Mouse (Mus musculus) forebrain, embryonic 16.5 days (tissue): ENCODE data around the gene Susd1. TPM values are rescaled to one million over a fixed set of nuclear protein-coding genes. Genes with fewer than 3 reads are reported as not detected.

Experiments
- ATAC-seq: fragments of 200-750 bp; cut with Nextera tagmentation; 2 replicates; pipeline ENCODE4 v1.8.0; 2017; ENCODE audit warnings: mild to moderate bottlenecking, moderate library complexity
- H3K27ac ChIP-seq: fragments of 300-500 bp; sonication (generic); 2 replicates; pipeline ENCODE4 v1.5.1; 2014; ENCODE audit warnings: low read length, control low read depth
- H3K27me3 ChIP-seq: fragments of 300-500 bp; sonication (generic); replicated peaks from 2 replicates; pipeline ENCODE4 v1.6.1; 2014; ENCODE audit warnings: low read length; ENCODE audit not compliant: control insufficient read depth, insufficient read depth
- H3K36me3 ChIP-seq: fragments of 300-500 bp; sonication (generic); 2 replicates; pipeline ENCODE4 v1.6.1; 2014; ENCODE audit not compliant: control insufficient read depth, insufficient read depth
- H3K4me1 ChIP-seq: fragments of 300-500 bp; sonication (generic); replicated peaks from 2 replicates; pipeline ENCODE4 v1.6.1; 2014; ENCODE audit warnings: low read length; ENCODE audit not compliant: control insufficient read depth, insufficient read depth
- H3K4me2 ChIP-seq: fragments of 300-500 bp; sonication (generic); 2 replicates; pipeline ENCODE4 v1.6.1; 2014; ENCODE audit warnings: mild to moderate bottlenecking, low read length, control low read depth
- H3K4me3 ChIP-seq: fragments of 300-500 bp; sonication (generic); replicated peaks from 2 replicates; pipeline ENCODE4 v1.5.1; 2014; ENCODE audit warnings: mild to moderate bottlenecking, low read length, control low read depth
- H3K9ac ChIP-seq: fragments of 300-500 bp; sonication (generic); replicated peaks from 2 replicates; pipeline ENCODE4 v1.6.1; 2014; ENCODE audit warnings: low read depth, low read length, control low read depth
- H3K9me3 ChIP-seq: fragments of 300-500 bp; sonication (generic); 2 replicates; pipeline ENCODE4 v1.6.1; 2016; ENCODE audit warnings: low read length; ENCODE audit not compliant: control insufficient read depth
- WGBS: fragments of 180-500 bp; shearing (Covaris S2); extraction: QIAGEN DNeasy Blood & Tissue Kit; methylation state at CpG from one replicate; pipeline ENCODE4 v1.1.7; 2014; 5-methylcytosine and 5-hydroxymethylcytosine counted together
- polyA plus RNA-seq: library from polyadenylated mRNA; unstranded; fragments of >200 nt; fragmentation: Nextera tagmentation; extraction: Ambion mirVana; gene quantifications from 2 replicates; pipeline ENCODE4 v1.2.1, GENCODE M21; 2015

The Susd1 gene
- polyA plus RNA-seq, 1 experiment from 2014 or later, result 1.8 TPM

DNA sequence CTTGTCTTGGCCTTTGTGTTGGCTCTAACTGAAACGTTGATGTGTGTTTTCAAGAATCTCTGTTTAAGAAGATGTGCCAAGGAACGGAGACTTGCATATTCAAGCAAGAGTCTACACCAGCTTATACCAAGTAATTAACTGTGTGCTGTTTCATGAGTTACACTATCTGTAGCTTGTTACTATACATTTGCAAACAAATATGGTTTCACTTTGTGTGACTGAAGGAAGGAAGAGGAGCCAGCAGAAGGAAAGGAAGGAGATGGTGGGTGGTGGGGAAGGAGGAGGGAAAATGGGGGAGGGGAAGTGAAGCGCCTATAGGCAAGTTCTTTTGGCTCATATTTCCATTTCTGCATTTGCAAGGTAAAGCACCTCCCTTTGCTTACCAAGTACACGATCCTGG, 58.0 kb downstream of the Susd1 start:
- peak; percentile 57 for ATAC-seq
- 62% methylated on average over 4 of the region's 4 CpGs for WGBS
- peaks cover 26% of the 10 kb centered on the region for H3K4me1 ChIP-seq
- H3K9me3 ChIP-seq, result no peaks in the 10 kb centered on the region
- H3K36me3 ChIP-seq, result no peaks in the 10 kb centered on the region
- no peak overlapping the region for H3K9ac ChIP-seq
- no peak overlapping the region for H3K27ac ChIP-seq
- H3K4me3 ChIP-seq, result no peak overlapping the region
- H3K27me3 ChIP-seq, result no peaks in the 10 kb centered on the region
- H3K4me2 ChIP-seq, result no peak overlapping the region

DNA sequence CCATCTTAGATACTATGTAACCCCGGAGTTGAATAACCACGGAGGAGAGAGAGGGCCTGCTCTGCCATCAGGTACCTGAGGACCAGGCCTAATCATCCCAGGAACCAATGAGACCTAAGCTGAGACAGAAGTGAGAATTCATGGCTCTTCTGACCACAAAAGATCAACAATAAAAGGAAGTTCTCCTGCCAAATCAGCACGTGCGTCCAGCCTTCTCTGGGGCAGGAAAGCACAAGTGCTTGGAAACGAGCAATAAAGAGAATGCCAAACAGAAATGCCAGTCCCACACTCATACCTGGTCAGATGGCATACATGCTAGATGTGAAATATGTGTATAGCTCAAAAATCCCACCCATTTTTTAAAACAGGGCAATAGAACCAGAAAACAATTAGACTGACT, 58.6 kb downstream of the Susd1 start:
- no peak overlapping the region for H3K4me2 ChIP-seq
- H3K9me3 ChIP-seq, result no peaks in the 10 kb centered on the region
- 77% methylated on average over 5 of the region's 5 CpGs for WGBS
- H3K36me3 ChIP-seq, result no peaks in the 10 kb centered on the region
- no peak overlapping the region for H3K9ac ChIP-seq
- H3K27ac ChIP-seq, result no peak overlapping the region
- H3K27me3 ChIP-seq, result no peaks in the 10 kb centered on the region
- peaks cover 26% of the 10 kb centered on the region for H3K4me1 ChIP-seq
- ATAC-seq, result no peak
- H3K4me3 ChIP-seq, result no peak overlapping the region

DNA sequence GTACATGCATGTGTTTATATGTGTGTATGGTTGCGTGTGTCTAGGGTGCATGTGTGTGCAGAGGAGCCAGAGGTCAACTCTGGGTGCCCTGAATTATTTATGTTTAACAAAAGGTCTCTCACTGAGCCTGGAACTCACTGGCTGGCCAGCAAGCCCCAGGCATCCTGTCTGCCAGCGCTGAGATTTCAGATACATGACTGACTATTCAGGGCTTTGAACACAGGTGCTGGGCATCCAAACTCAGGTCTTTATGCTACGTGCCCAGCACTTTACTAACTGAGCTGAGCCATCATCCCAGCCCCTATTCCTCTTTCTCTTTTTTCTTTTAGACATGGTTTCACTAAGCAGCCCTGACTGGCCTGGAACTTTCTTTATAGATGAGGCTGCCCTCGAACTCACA, 59.8 kb downstream of the Susd1 start:
- no peak for ATAC-seq
- H3K9me3 ChIP-seq, result no peaks in the 10 kb centered on the region
- WGBS, result 88% methylated on average over 4 of the region's 4 CpGs
- no peaks in the 10 kb centered on the region for H3K36me3 ChIP-seq
- no peaks in the 10 kb centered on the region; the same call in 1 of the 2 replicates for H3K27me3 ChIP-seq
- peaks cover 17% of the 10 kb centered on the region for H3K4me1 ChIP-seq
- no peak overlapping the region for H3K4me2 ChIP-seq
- no peak overlapping the region for H3K9ac ChIP-seq
- H3K4me3 ChIP-seq, result no peak overlapping the region
- no peak overlapping the region for H3K27ac ChIP-seq

- ATAC-seq, result no peak
- no peaks in the 10 kb centered on the region for H3K4me1 ChIP-seq
Measured at GRCm38 (mm10) chr4:59374271-59374938, 64.0 kb downstream of the Susd1 start.

GRCm38 (mm10) chr4:59372546-59373157, 65.8 kb downstream of the Susd1 start:
- Histone ChIP-seq H3K36me3 (no peaks in the 10 kb centered on the region), H3K4me2 (no peak overlapping the region), H3K9ac (no peak overlapping the region), H3K27ac (no peak overlapping the region), H3K27me3 (no peaks in the 10 kb centered on the region; the same call in 1 of the 2 replicates), H3K4me3 (no peak overlapping the region), H3K9me3 (peaks cover 4% of the 10 kb centered on the region), H3K4me1 (no peaks in the 10 kb centered on the region)
- no peak for ATAC-seq
- WGBS, result 58% methylated on average over 5 of the region's 5 CpGs

More at GRCm38 (mm10) chr4:59374271-59374938, 64.0 kb downstream of the Susd1 start:
- WGBS, result 44% methylated on average over 10 of the region's 10 CpGs
- no peak overlapping the region for H3K27ac ChIP-seq
- H3K27me3 ChIP-seq, result no peaks in the 10 kb centered on the region; the same call in 1 of the 2 replicates
- no peaks in the 10 kb centered on the region for H3K36me3 ChIP-seq
- H3K9ac ChIP-seq, result no peak overlapping the region
- no peak overlapping the region for H3K4me2 ChIP-seq
- H3K9me3 ChIP-seq, result peaks cover 4% of the 10 kb centered on the region
- no peak overlapping the region for H3K4me3 ChIP-seq

DNA sequence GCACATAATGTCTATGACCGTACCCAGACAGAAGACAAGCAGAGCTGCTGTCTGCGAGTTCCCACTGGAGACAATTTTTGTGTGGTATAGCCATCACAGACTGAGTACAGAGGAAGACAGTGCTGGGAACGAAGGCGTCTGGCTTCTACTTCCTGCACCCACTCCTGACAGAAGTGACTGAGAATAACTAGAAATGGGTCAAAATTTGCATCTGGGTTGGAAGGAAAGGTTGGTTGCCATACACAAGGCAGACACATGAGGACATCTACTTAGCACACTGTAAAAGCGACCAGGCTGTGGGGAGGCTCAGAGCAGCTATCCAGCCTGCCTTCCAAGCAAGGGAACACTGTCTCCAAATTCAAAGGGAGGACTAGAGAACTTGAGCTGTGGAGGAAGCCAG, 66.5 kb downstream of the Susd1 start:
- H3K4me3 ChIP-seq, result no peak overlapping the region
- no peaks in the 10 kb centered on the region for H3K4me1 ChIP-seq
- WGBS, result 92% methylated on average over 5 of the region's 5 CpGs
- H3K9ac ChIP-seq, result no peak overlapping the region
- no peaks in the 10 kb centered on the region for H3K36me3 ChIP-seq
- no peaks in the 10 kb centered on the region; the same call in 1 of the 2 replicates for H3K27me3 ChIP-seq
- peaks cover 4% of the 10 kb centered on the region for H3K9me3 ChIP-seq
- no peak overlapping the region for H3K27ac ChIP-seq
- ATAC-seq, result no peak
- H3K4me2 ChIP-seq, result no peak overlapping the region

GRCm38 (mm10) chr4:59369941-59370340, 68.5 kb downstream of the Susd1 start:
- Histone ChIP-seq H3K27me3 (no peaks in the 10 kb centered on the region; the same call in 1 of the 2 replicates), H3K4me1 (no peaks in the 10 kb centered on the region), H3K36me3 (no peaks in the 10 kb centered on the region), H3K9me3 (peaks cover 4% of the 10 kb centered on the region), H3K9ac (no peak overlapping the region), H3K4me3 (no peak overlapping the region), H3K27ac (no peak overlapping the region), H3K4me2 (no peak overlapping the region)
- no peak for ATAC-seq
- WGBS, result 78% methylated on average over 2 of the region's 2 CpGs

DNA sequence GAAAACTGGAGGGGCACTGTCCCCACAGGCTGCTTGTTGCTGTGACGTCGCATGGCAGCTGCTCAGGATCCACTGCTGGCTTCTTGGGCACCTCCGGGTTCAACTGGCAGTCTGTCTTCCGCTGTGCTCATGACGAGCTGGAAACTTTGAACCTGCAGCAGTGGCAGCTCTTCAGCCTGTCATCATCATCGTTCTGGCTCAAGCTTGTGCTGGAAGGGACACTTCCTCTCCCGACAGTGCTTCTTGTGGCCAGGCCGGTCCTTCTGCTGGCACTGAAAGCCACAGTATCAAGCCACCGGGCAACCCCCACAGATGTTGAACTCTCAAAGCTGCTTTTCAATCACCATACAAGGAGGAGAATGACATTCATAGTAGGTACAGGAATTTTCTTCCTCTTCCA, 70.3 kb downstream of the Susd1 start:
- Histone ChIP-seq H3K36me3 (no peaks in the 10 kb centered on the region), H3K4me1 (no peaks in the 10 kb centered on the region), H3K9me3 (peaks cover 4% of the 10 kb centered on the region), H3K27me3 (no peaks in the 10 kb centered on the region), H3K9ac (no peak overlapping the region), H3K4me2 (no peak overlapping the region), H3K4me3 (no peak overlapping the region), H3K27ac (no peak overlapping the region)
- ATAC-seq, result no peak
- WGBS, result 90% methylated on average over 9 of the region's 9 CpGs

DNA sequence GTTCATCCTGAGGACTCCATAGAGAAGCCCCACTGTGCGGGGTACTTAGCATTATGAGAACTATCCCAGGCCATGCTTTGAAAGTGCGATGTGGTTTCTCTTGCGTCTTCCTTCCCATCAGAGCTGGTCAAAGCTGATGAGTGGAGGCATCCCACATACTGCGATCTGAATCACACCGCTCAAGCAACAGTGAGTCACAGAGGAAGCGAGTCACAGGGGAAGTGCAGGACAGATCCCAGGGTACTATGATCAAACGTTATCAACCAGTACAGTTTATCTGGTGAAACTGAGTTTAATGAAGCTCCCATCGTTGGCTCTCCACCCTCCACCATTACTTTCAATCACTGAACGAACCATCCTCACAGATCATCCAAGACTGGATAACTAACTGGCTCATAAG, 72.2 kb downstream of the Susd1 start:
- Histone ChIP-seq H3K9ac (no peak overlapping the region), H3K36me3 (no peaks in the 10 kb centered on the region), H3K27ac (no peak overlapping the region), H3K9me3 (peaks cover 4% of the 10 kb centered on the region), H3K4me1 (no peaks in the 10 kb centered on the region), H3K27me3 (no peaks in the 10 kb centered on the region), H3K4me2 (no peak overlapping the region), H3K4me3 (no peak overlapping the region)
- whole genome bisulfite sequencing, result 93% methylated on average over 9 of the region's 9 CpGs
- ATAC-seq, result no peak
